Mouse (Mus musculus): ENCODE data around the gene Tmprss15. TPM values are rescaled to one million over a fixed set of nuclear protein-coding genes. Genes with fewer than 3 reads are reported as not detected.

Gene Tmprss15
- not detected in 2 replicates for polyA plus RNA-seq (2016; fragmentation: Nextera tagmentation; extraction: Ambion mirVana)

- no peaks in the 10 kb centered on the region for H3K4me1 ChIP-seq
- no peak within 1 kb of the TSS for H3K4me3 ChIP-seq (replicated peaks)
- H3K9me3 ChIP-seq, result no peaks in the 10 kb centered on the region
- ATAC-seq (ENCODE audit: low FRiP score), result no peak
- no peaks in the 10 kb centered on the region for H3K27me3 ChIP-seq
- H3K27ac ChIP-seq, result no peak within 1 kb of the TSS
- no peaks in the 10 kb centered on the region for H3K36me3 ChIP-seq (replicated peaks)
- 85% methylated on average over 4 of the region's 4 CpGs for WGBS
- no peak within 1 kb of the TSS for H3K4me2 ChIP-seq
- no peak within 1 kb of the TSS for H3K9ac ChIP-seq
Measured at GRCm38 (mm10) chr16:79090997-79091396, at the start of gene Tmprss15. TSS of gene Tmprss15 (minus strand) at chr16:79091097.

- ATAC-seq (ENCODE audit: low FRiP score), result peak; percentile 61; the same call in 1 of the 2 replicates
- H3K9ac ChIP-seq, result no peak overlapping the region
- WGBS, result 56% methylated on average over 1 of the region's 1 CpGs
- H3K27me3 ChIP-seq, result no peaks in the 10 kb centered on the region
- H3K9me3 ChIP-seq, result no peaks in the 10 kb centered on the region
- H3K36me3 ChIP-seq (replicated peaks), result no peaks in the 10 kb centered on the region
- 0 out of 2 replicates have a peak, but pooled peaks cover 2% of the 10 kb centered on the region for H3K4me1 ChIP-seq
- H3K4me2 ChIP-seq, result no peak overlapping the region
- no peak overlapping the region for H3K4me3 ChIP-seq (replicated peaks)
- H3K27ac ChIP-seq, result no peak overlapping the region; the same call in 1 of the 2 replicates
Measured at GRCm38 (mm10) chr16:79114879-79115278, 24.0 kb upstream of the Tmprss15 start.

GRCm38 (mm10) chr16:79109516-79109915 is 18.6 kb upstream of the Tmprss15 start:
- Histone ChIP-seq H3K9ac (no peak overlapping the region), H3K27me3 (no peaks in the 10 kb centered on the region), H3K36me3 (replicated peaks) (no peaks in the 10 kb centered on the region), H3K27ac (no peak overlapping the region), H3K4me3 (replicated peaks) (no peak overlapping the region), H3K4me1 (no peaks in the 10 kb centered on the region), H3K9me3 (no peaks in the 10 kb centered on the region), H3K4me2 (no peak overlapping the region)
- ATAC-seq (ENCODE audit: low FRiP score), result no peak
- WGBS, result 43% methylated on average over 1 of the region's 1 CpGs

DNA sequence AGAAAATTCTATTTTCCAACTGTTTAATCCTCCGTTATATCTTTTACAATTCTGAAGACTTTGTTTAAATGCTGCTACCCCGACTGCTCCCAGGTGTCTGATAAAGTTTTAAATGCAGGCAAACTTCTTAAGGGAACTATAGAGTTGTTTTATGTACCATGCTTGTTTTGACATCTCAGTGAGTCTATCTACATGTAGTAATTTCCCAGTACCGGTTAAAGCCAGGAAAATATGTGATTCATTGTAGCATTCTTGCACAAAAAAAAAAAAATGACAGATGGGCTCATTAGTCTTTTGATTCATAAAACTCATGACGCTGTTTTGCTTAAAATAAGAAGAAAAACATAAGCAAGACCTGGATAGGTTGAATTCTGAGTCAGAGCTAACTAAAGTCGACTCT is 18.1 kb upstream of the Tmprss15 start:
- ATAC-seq (ENCODE audit: low FRiP score), result no peak
- Histone ChIP-seq H3K9ac (no peak overlapping the region), H3K4me2 (no peak overlapping the region), H3K4me3 (replicated peaks) (no peak overlapping the region), H3K9me3 (no peaks in the 10 kb centered on the region), H3K4me1 (no peaks in the 10 kb centered on the region), H3K27ac (no peak overlapping the region), H3K27me3 (no peaks in the 10 kb centered on the region), H3K36me3 (replicated peaks) (no peaks in the 10 kb centered on the region)
- 63% methylated on average over 5 of the region's 5 CpGs for WGBS

- Histone ChIP-seq H3K9me3 (no peaks in the 10 kb centered on the region), H3K4me2 (no peak overlapping the region), H3K4me1 (no peaks in the 10 kb centered on the region), H3K4me3 (replicated peaks) (no peak overlapping the region), H3K27ac (no peak overlapping the region), H3K9ac (no peak overlapping the region), H3K36me3 (replicated peaks) (no peaks in the 10 kb centered on the region), H3K27me3 (no peaks in the 10 kb centered on the region)
- WGBS, result 70% methylated on average over 2 of the region's 2 CpGs
- no peak for ATAC-seq (ENCODE audit: low FRiP score)
Measured at GRCm38 (mm10) chr16:79100325-79100724, 9.4 kb upstream of the Tmprss15 start.

DNA sequence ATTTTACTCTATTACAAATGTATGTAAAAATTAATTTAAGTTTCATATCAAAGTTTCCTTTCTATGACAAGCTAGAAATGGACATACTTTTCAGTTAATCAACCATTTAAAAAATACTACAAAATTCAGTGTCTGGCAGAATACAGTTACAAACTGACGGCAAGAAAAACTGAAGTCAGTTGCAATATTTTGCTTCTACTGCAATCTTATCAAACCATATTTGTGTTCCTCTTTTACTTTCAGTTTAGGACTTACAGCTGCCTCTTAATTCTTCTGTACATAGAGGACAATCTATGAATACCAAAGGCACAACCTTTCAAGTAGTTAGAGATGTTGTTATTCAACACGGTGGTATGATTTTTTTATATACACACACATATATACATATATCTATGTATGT is 7.4 kb upstream of the Tmprss15 start:
- Histone ChIP-seq H3K4me1 (no peaks in the 10 kb centered on the region), H3K27ac (no peak overlapping the region), H3K4me3 (replicated peaks) (no peak overlapping the region), H3K36me3 (replicated peaks) (no peaks in the 10 kb centered on the region), H3K4me2 (no peak overlapping the region), H3K9ac (no peak overlapping the region), H3K27me3 (no peaks in the 10 kb centered on the region), H3K9me3 (no peaks in the 10 kb centered on the region)
- 93% methylated on average over 2 of the region's 2 CpGs for WGBS
- ATAC-seq (ENCODE audit: low FRiP score), result no peak

GRCm38 (mm10) chr16:79086550-79086949 is 4.3 kb downstream of the Tmprss15 start:
- Histone ChIP-seq H3K27me3 (no peaks in the 10 kb centered on the region), H3K4me2 (no peak overlapping the region), H3K27ac (no peak overlapping the region), H3K9ac (no peak overlapping the region), H3K4me1 (no peaks in the 10 kb centered on the region), H3K4me3 (replicated peaks) (no peak overlapping the region), H3K36me3 (replicated peaks) (no peaks in the 10 kb centered on the region), H3K9me3 (no peaks in the 10 kb centered on the region)
- ATAC-seq (ENCODE audit: low FRiP score), result no peak
- WGBS, result 90% methylated on average over 6 of the region's 6 CpGs

- Histone ChIP-seq H3K27ac (no peak overlapping the region), H3K4me3 (replicated peaks) (no peak overlapping the region), H3K36me3 (replicated peaks) (no peaks in the 10 kb centered on the region), H3K4me1 (no peaks in the 10 kb centered on the region), H3K4me2 (no peak overlapping the region), H3K27me3 (no peaks in the 10 kb centered on the region), H3K9me3 (no peaks in the 10 kb centered on the region), H3K9ac (no peak overlapping the region)
- 91% methylated on average over 1 of the region's 1 CpGs for WGBS
- no peak for ATAC-seq (ENCODE audit: low FRiP score)
Measured at GRCm38 (mm10) chr16:79063848-79064247, 27.0 kb downstream of the Tmprss15 start.

- Histone ChIP-seq H3K27ac (no peak overlapping the region), H3K4me3 (replicated peaks) (no peak overlapping the region), H3K36me3 (replicated peaks) (no peaks in the 10 kb centered on the region), H3K27me3 (no peaks in the 10 kb centered on the region), H3K9ac (no peak overlapping the region), H3K4me2 (no peak overlapping the region), H3K4me1 (no peaks in the 10 kb centered on the region), H3K9me3 (no peaks in the 10 kb centered on the region)
- 62% methylated on average over 12 of the region's 12 CpGs for WGBS
- 0 out of 2 replicates have a peak, but pooled peaks have one; percentile 41 for ATAC-seq (ENCODE audit: low FRiP score)
Measured at GRCm38 (mm10) chr16:79058775-79059558, 31.9 kb downstream of the Tmprss15 start.

GRCm38 (mm10) chr16:79032593-79032992 is 58.3 kb downstream of the Tmprss15 start:
- Histone ChIP-seq H3K9ac (no peak overlapping the region), H3K9me3 (no peaks in the 10 kb centered on the region), H3K27ac (no peak overlapping the region), H3K27me3 (no peaks in the 10 kb centered on the region), H3K4me1 (0 out of 2 replicates have a peak, but pooled peaks cover 3% of the 10 kb centered on the region), H3K36me3 (replicated peaks) (no peaks in the 10 kb centered on the region), H3K4me3 (replicated peaks) (no peak overlapping the region), H3K4me2 (no peak overlapping the region)
- ATAC-seq (ENCODE audit: low FRiP score), result no peak
- WGBS, result 78% methylated on average over 2 of the region's 2 CpGs

- Histone ChIP-seq H3K4me1 (no peaks in the 10 kb centered on the region), H3K4me3 (replicated peaks) (no peak overlapping the region), H3K27ac (no peak overlapping the region), H3K9ac (no peak overlapping the region), H3K4me2 (no peak overlapping the region), H3K9me3 (no peaks in the 10 kb centered on the region), H3K36me3 (replicated peaks) (no peaks in the 10 kb centered on the region), H3K27me3 (no peaks in the 10 kb centered on the region)
- WGBS, result 83% methylated on average over 2 of the region's 2 CpGs
- ATAC-seq (ENCODE audit: low FRiP score), result no peak
Measured at GRCm38 (mm10) chr16:79002812-79003211, 88.1 kb downstream of the Tmprss15 start.

GRCm38 (mm10) chr16:79001679-79002078 is 89.2 kb downstream of the Tmprss15 start:
- H3K9me3 ChIP-seq, result no peaks in the 10 kb centered on the region
- H3K4me1 ChIP-seq, result no peaks in the 10 kb centered on the region
- no peak for ATAC-seq (ENCODE audit: low FRiP score)
- H3K27me3 ChIP-seq, result no peaks in the 10 kb centered on the region
- no peak overlapping the region for H3K27ac ChIP-seq
- no peak overlapping the region for H3K9ac ChIP-seq
- 89% methylated on average over 9 of the region's 9 CpGs for WGBS
- H3K36me3 ChIP-seq (replicated peaks), result no peaks in the 10 kb centered on the region
- no peak overlapping the region for H3K4me3 ChIP-seq (replicated peaks)
- H3K4me2 ChIP-seq, result no peak overlapping the region

DNA sequence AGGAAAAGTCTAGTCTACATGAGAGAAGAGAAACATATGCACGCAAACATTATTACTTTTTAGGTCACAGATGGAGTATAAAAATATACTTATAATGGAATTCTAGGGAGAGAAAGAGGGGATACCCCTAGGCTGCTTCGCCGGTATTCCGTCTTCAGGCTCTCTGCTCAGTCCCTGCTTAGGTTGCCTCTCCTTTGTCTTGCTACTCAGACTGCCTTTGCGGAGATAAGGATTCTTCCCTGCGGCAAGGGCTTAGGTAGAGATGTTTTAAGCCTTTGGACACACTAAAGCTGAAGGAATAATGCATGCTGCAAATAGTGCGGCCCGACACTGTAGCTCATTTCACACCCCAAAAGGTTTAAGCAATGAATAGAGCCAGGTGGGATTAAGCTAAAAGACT is 114.5 kb downstream of the Tmprss15 start:
- Histone ChIP-seq H3K9ac (no peak overlapping the region), H3K4me1 (no peaks in the 10 kb centered on the region), H3K4me2 (no peak overlapping the region), H3K4me3 (replicated peaks) (no peak overlapping the region), H3K27ac (no peak overlapping the region), H3K27me3 (no peaks in the 10 kb centered on the region), H3K9me3 (no peaks in the 10 kb centered on the region), H3K36me3 (replicated peaks) (no peaks in the 10 kb centered on the region)
- WGBS, result 33% methylated on average over 8 of the region's 8 CpGs
- ATAC-seq (ENCODE audit: low FRiP score), result no peak
